Mouse (Mus musculus) embryonic fibroblast, embryonic 13.5 days (primary cell): Measurements from ENCODE around the gene Dusp22.

Experiments used
- CTCF ChIP-seq: IDR thresholded peaks from 2 replicates; pipeline ENCODE4 v1.5.1; 2011; ENCODE audit warnings: mild to moderate bottlenecking, control low read depth, low read length, moderate library complexity, borderline replicate concordance; ENCODE audit not compliant: insufficient read depth
- POLR2A ChIP-seq: IDR thresholded peaks from 2 replicates; pipeline ENCODE4 v1.6.1; 2011; ENCODE audit warnings: low read depth, mild to moderate bottlenecking, control low read depth, low read length, moderate library complexity

DNA sequence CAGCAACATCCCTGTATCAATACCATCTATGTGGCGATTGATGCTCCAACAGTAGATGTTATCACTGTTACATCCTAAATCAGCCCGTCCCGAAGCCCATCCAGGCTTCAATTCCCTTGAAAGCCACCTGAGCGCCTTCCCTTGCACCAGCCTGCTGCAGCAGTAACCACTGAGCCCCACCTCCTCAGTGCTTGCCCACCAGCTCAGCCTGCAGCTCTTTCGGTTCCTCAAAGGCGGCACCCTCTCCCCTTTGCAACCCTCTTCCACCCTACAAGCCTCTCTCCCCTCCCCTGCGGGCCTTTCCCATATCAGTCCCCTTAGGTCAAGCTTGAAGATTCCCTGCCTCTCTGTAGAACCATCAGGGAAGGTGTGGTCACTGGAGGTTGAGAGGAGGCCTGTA lies 68.4 kb downstream of the Dusp22 start:
- TF ChIP-seq CTCF: no peak
- TF ChIP-seq POLR2A: no peak
